Mouse (Mus musculus): ENCODE data around the gene Scg3.
"Not testable (repeated sequence)": the region's sequence is repeated elsewhere in the genome, so short reads cannot be mapped to it uniquely, and the experiment has no call there.

- not testable (repeated sequence) for TF ChIP-seq RCOR1 (IDR thresholded peaks at IDR 0.05; ENCODE audit: low read depth, low read length); POLR2A (IDR thresholded peaks at IDR 0.05; ENCODE audit: control insufficient read depth in 1 of 2, insufficient read depth in 1 of 2, low read depth in 1 of 2, low read length in 2 of 2, poor library complexity in 1 of 2); EP300 (IDR thresholded peaks at IDR 0.05; ENCODE audit: low read depth in 1 of 2, low read length in 2 of 2); CTCF (IDR thresholded peaks at IDR 0.05 in 2 of 3, conservative IDR thresholded peaks at IDR 0.05 in 1 of 3; ENCODE audit: control insufficient read depth in 1 of 3, insufficient read depth in 1 of 3, low read depth in 2 of 3, low read length in 3 of 3, poor library complexity in 1 of 3, severe bottlenecking in 1 of 3); MAFK (IDR thresholded peaks at IDR 0.05; ENCODE audit: borderline replicate concordance, low read depth, low read length); MXI1 (IDR thresholded peaks at IDR 0.05; ENCODE audit: low read depth, low read length); ZMIZ1 (IDR thresholded peaks at IDR 0.05; ENCODE audit: low read depth, low read length)
Observed at GRCm38 (mm10) chr9:75656456-75656855, 27.4 kb downstream of the Scg3 start.
